Mouse (Mus musculus) heart, postnatal 0 days (tissue): ENCODE results near the gene Ell3.

Source experiments
- CTCF ChIP-seq: IDR thresholded peaks from 2 replicates; pipeline ENCODE4 v1.5.1; 2016; ENCODE audit warnings: antibody characterized with exemption, control low read depth, low read depth
- EP300 ChIP-seq: IDR thresholded peaks from 2 replicates; pipeline ENCODE4 v1.6.1; 2016; ENCODE audit warnings: antibody characterized with exemption, low read depth

- TF ChIP-seq CTCF (no peak), EP300 (no peak)
These were observed 2.3 kb downstream of the Ell3 start for GRCm38 (mm10) chr2:121441800-121442199.
